Mouse (Mus musculus): ENCODE measurements around the gene Krtap5-4.

- TF ChIP-seq EP300 (IDR thresholded peaks at IDR 0.05; ENCODE audit: low read depth) (no peak), CTCF (IDR thresholded peaks at IDR 0.05; ENCODE audit: low read depth) (no peak)
These were observed 44.2 kb downstream of the Krtap5-4 start for GRCm38 (mm10) chr7:142347542-142347941.
